Mouse (Mus musculus) heart, postnatal 0 days (tissue): ENCODE results near the gene Rhbdl3.

Experiments
- CTCF ChIP-seq: IDR thresholded peaks from 2 replicates; pipeline ENCODE4 v1.5.1; 2016; ENCODE audit warnings: antibody characterized with exemption, control low read depth, low read depth
- EP300 ChIP-seq: IDR thresholded peaks from 2 replicates; pipeline ENCODE4 v1.6.1; 2016; ENCODE audit warnings: antibody characterized with exemption, low read depth

DNA sequence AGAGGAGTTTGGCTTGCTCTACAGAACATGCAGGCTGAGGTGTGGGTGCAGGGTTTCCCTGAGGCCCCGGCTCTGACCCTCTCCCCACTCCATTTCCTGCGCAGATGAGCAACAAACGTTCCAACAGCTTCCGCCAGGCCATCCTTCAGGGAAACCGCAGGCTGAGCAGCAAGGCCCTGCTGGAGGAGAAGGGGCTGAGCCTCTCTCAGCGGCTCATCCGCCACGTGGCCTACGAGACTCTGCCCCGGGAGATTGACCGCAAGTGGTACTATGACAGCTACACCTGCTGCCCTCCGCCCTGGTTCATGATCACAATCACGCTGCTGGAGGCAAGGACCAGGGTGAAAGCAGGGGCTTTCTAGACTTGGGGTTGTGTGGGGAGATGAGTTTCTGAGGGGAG, 22.5 kb downstream of the Rhbdl3 start:
- TF ChIP-seq CTCF (no peak), EP300 (no peak)
